18 mouse cellular contexts compared by ENCODE assay signal in the genomic region with DNA sequence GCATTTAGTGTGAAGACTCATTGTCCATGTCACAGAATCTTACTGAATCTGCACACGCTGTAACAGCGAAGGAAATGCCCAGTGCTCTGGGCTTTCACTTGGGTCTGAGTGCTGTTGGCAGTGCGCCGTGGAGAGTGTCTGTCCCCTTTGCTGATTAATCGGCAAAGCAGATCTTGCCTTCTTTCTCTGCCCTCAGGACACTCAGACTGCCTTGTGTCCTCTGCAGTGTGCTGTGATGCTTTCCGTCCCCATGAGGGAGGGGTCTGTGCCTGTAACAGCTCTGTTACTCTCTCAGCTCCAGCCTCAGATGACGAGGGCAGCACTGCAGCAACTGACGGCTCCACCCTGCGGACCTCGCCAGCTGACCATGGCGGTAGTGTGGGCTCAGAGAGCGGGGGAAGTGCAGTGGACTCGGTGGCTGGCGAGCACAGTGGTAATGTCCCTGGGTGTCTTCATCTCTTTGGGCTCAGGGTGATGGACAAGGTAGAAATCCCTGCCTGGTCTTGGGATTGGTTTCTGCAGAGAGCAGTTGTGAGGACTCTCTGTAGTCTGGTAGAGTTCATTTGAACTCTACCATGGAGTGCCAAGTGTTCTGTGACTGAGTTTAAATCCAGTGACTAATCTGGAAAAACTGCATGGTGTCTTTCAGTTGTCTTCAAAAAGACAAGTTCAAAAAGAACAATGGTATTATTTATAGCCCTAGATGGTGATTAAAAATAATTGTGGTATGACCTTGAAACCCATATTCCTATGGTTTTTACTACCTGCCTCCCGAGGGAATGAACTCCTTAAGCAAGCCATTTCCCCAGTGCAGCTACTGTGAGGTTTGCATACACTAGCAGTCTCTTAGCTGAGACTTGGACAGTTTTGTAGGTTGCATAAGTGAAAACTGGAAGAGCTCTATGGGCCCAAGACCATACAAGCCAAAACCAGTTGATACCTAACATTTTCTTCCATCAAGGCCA.
DNase-seq lines count a peak whose midpoint lies in the region; ATAC-seq and TF ChIP-seq lines count a peak whose summit lies in the region.
"Had no signal": no experiment of that assay in that cellular context is flagged by ENCODE, and none has a peak within 500 bp of the region (broad histone marks: within the 10 kb centered on the region; RNA-seq: fewer than 3 reads in every experiment).

No protein-coding gene starts in this region.

- H3K27me3 ChIP-seq in myocyte (ENCODE audit: control insufficient read depth, insufficient read depth, insufficient read length): no peaks in the 10 kb centered on the region
- H3K27me3 ChIP-seq in midbrain, embryonic 15.5 days (replicated peaks): no peaks in the 10 kb centered on the region
- H3K27me3 ChIP-seq: embryonic facial prominence, embryonic 12.5 days; heart, embryonic 12.5 days; intestine, embryonic 15.5 days had no signal

- WGBS in midbrain, embryonic 15.5 days: 84% methylated on average over 15 of the region's 15 CpGs

- no peak overlapping the region for H3ac ChIP-seq in myocyte (ENCODE audit: control insufficient read depth, insufficient read length)

- H3K9ac ChIP-seq in midbrain, embryonic 15.5 days: no peak overlapping the region
- H3K9ac ChIP-seq: embryonic facial prominence, embryonic 12.5 days; forebrain, postnatal 0 days; heart, embryonic 12.5 days; hindbrain, embryonic 14.5 days; intestine, embryonic 15.5 days had no signal

- peaks cover 49% of the 10 kb centered on the region for H3K36me3 ChIP-seq in myocyte (ENCODE audit: control insufficient read depth, insufficient read depth)
- peaks cover 83% of the 10 kb centered on the region for H3K36me3 ChIP-seq in midbrain, embryonic 15.5 days (replicated peaks)

- no peak overlapping the region for H3K27ac ChIP-seq in midbrain, embryonic 15.5 days
- H3K27ac ChIP-seq: embryonic facial prominence, embryonic 12.5 days; hindbrain, embryonic 10.5 days; hindbrain, embryonic 14.5 days; intestine, embryonic 15.5 days had no signal

- H3K79me2 ChIP-seq in myocyte (ENCODE audit: control insufficient read depth, insufficient read depth): no peaks in the 10 kb centered on the region

- ATAC-seq in granulocyte monocyte progenitor cell, adult 5-6 weeks (replicated peaks; ENCODE audit: poor library complexity, severe bottlenecking): no peak
- no peak for ATAC-seq in midbrain, embryonic 15.5 days (replicated peaks)
- ATAC-seq: forebrain, postnatal 0 days; intestine, embryonic 15.5 days had no signal

- H3K9me3 ChIP-seq in midbrain, embryonic 15.5 days: no peaks in the 10 kb centered on the region
- H3K9me3 ChIP-seq: embryonic facial prominence, embryonic 12.5 days; heart, embryonic 12.5 days; hindbrain, embryonic 10.5 days; intestine, embryonic 15.5 days had no signal

- no peak for TF ChIP-seq POLR2A in myocyte (IDR thresholded peaks at IDR 0.05; ENCODE audit: insufficient read length, low read depth)

- no peaks in the 10 kb centered on the region for H3K4me1 ChIP-seq in midbrain, embryonic 15.5 days
- H3K4me1 ChIP-seq: embryonic facial prominence, embryonic 12.5 days; heart, embryonic 12.5 days; hindbrain, embryonic 10.5 days; intestine, embryonic 15.5 days had no signal

- no peak overlapping the region for H3K4me3 ChIP-seq in myocyte
- no peak overlapping the region for H3K4me3 ChIP-seq in midbrain, embryonic 15.5 days
- H3K4me3 ChIP-seq: embryonic facial prominence, embryonic 12.5 days; heart, embryonic 12.5 days; hindbrain, embryonic 10.5 days; intestine, embryonic 15.5 days had no signal

- H3K4me2 ChIP-seq in myocyte (ENCODE audit: low read depth): no peak overlapping the region
- H3K4me2 ChIP-seq in midbrain, embryonic 15.5 days: no peak overlapping the region
- H3K4me2 ChIP-seq: embryonic facial prominence, embryonic 12.5 days; heart, embryonic 12.5 days; hindbrain, embryonic 14.5 days; intestine, embryonic 15.5 days had no signal

- peak; percentile 21 for DNase-seq in adrenal gland, postnatal 25 days
- no peak for DNase-seq in adrenal gland, postnatal 14 days
- peak; percentile 12 for DNase-seq in lung, postnatal 10 days
- no peak for DNase-seq in lung, adult 18-20 months
- peak; percentile 7 for DNase-seq in NIH3T3 (ENCODE audit: low read depth)
- DNase-seq: B cell, adult 2 months; cerebellum, adult 8-10 months; forebrain, postnatal 0 days; gastrocnemius, postnatal 14 days; kidney, adult 18-20 months had no signal

TF ChIP-seq in myocyte, 11 proteins besides CTCF, POLR2A, EP300 and RAD21:
- TF ChIP-seq MYOD1 (IDR thresholded peaks at IDR 0.05; ENCODE audit: control insufficient read depth in 1 of 3, insufficient read length in 2 of 3, low read depth in 2 of 3) (peak in 2 of 3 experiments; percentile 7 to 29), MAX (IDR thresholded peaks at IDR 0.05; ENCODE audit: low read depth) (no peak), MYOG (IDR thresholded peaks at IDR 0.05; ENCODE audit: control insufficient read depth in 1 of 3, insufficient read depth in 1 of 3, insufficient read length in 2 of 3, low read depth in 2 of 3) (peak in 1 of 3 experiments; percentile 23), SRF (IDR thresholded peaks at IDR 0.05; ENCODE audit: control insufficient read depth, insufficient read length, low read depth) (no peak)

Comparison
In these comparisons a context has a peak if more than half of its experiments do, and no peak if none do; other contexts are left out.
1. DNase-seq: peak in adrenal gland, postnatal 25 days (single experiment), lung, postnatal 10 days (single experiment) and NIH3T3 (single experiment); none in adrenal gland, postnatal 14 days (single experiment) and lung, adult 18-20 months (0 of 2).